Mouse (Mus musculus) MEL (cell line): ENCODE measurements around the gene Rad54l2.

Experiments
- CTCF ChIP-seq, 3 experiments: IDR thresholded peaks in 2 of 3; conservative IDR thresholded peaks in 1 of 3; 2 replicates each; pipeline ENCODE4 v1.5.1; 2011 to 2012; ENCODE audit warnings: low read length in 3 of 3, low read depth in 2 of 3, mild to moderate bottlenecking in 2 of 3, improper control_type of control experiment in 1 of 3, inconsistent platforms in 1 of 3, mixed read lengths in 1 of 3, moderate library complexity in 1 of 3; ENCODE audit not compliant: control insufficient read depth in 1 of 3, insufficient read depth in 1 of 3, poor library complexity in 1 of 3, severe bottlenecking in 1 of 3
- GATA1 ChIP-seq: IDR thresholded peaks from 2 replicates; pipeline ENCODE4 v1.6.1; 2011; ENCODE audit warnings: low read depth, low read length, improper control_type of control experiment
- HCFC1 ChIP-seq: IDR thresholded peaks from 2 replicates; pipeline ENCODE4 v1.6.1; 2012; ENCODE audit warnings: low read depth, mild to moderate bottlenecking, inconsistent platforms, low read length, improper control_type of control experiment, moderate library complexity
- KAT2A ChIP-seq: conservative IDR thresholded peaks from 2 replicates; pipeline ENCODE4 v1.6.1; 2012; ENCODE audit warnings: low read depth, low read length, improper control_type of control experiment, inconsistent platforms
- MAFK ChIP-seq: IDR thresholded peaks from 2 replicates; pipeline ENCODE4 v1.6.1; 2011; ENCODE audit warnings: low read depth, mild to moderate bottlenecking, low read length, improper control_type of control experiment, borderline replicate concordance
- MAX ChIP-seq: IDR thresholded peaks from 2 replicates; pipeline ENCODE4 v1.6.1; 2011; ENCODE audit warnings: low read length, improper control_type of control experiment
- MAZ ChIP-seq: IDR thresholded peaks from 2 replicates; pipeline ENCODE4 v1.6.1; 2012; ENCODE audit warnings: low read depth, mild to moderate bottlenecking, inconsistent platforms, low read length, improper control_type of control experiment
- MEF2A ChIP-seq: IDR thresholded peaks from 2 replicates; pipeline ENCODE4 v1.6.1; 2014; ENCODE audit warnings: low read depth, mild to moderate bottlenecking, inconsistent platforms, low read length, improper control_type of control experiment; ENCODE audit not compliant: poor library complexity, insufficient replicate concordance, severe bottlenecking; ENCODE audit errors: extremely low read depth
- MYB ChIP-seq: IDR thresholded peaks from 2 replicates; pipeline ENCODE4 v1.6.1; 2011; ENCODE audit warnings: mild to moderate bottlenecking, low read depth, low read length, improper control_type of control experiment
- NELFE ChIP-seq: IDR thresholded peaks from 2 replicates; pipeline ENCODE4 v1.6.1; 2011; ENCODE audit warnings: low read depth, low read length, improper control_type of control experiment
- POLR2A ChIP-seq, 2 experiments: IDR thresholded peaks; 2 replicates each; pipeline ENCODE4 v1.6.1; 2011 to 2012; ENCODE audit warnings: low read length in 2 of 2, mild to moderate bottlenecking in 2 of 2, control low read depth in 1 of 2, improper control_type of control experiment in 1 of 2, low read depth in 1 of 2, moderate library complexity in 1 of 2; ENCODE audit not compliant: control insufficient read depth in 1 of 2, insufficient read depth in 1 of 2, poor library complexity in 1 of 2

GRCm38 (mm10) chr9:106819201-106819600, 30.2 kb upstream of the Rad54l2 start:
- TF ChIP-seq CTCF (IDR thresholded peaks at IDR 0.05 in 2 of 3, conservative IDR thresholded peaks at IDR 0.05 in 1 of 3; ENCODE audit: control insufficient read depth in 1 of 3, insufficient read depth in 1 of 3, low read depth in 2 of 3, low read length in 3 of 3, poor library complexity in 1 of 3, severe bottlenecking in 1 of 3) = peak; percentile 28 to 66 (median 44); a peak in 5 of 6 replicates
- no peak for TF ChIP-seq POLR2A (IDR thresholded peaks at IDR 0.05; ENCODE audit: control insufficient read depth in 1 of 2, insufficient read depth in 1 of 2, low read depth in 1 of 2, low read length in 2 of 2, poor library complexity in 1 of 2)
- TF ChIP-seq MYB = no peak
- TF ChIP-seq NELFE = no peak
- TF ChIP-seq GATA1 = no peak
- no peak for TF ChIP-seq HCFC1
- TF ChIP-seq MAFK = no peak
- TF ChIP-seq MAX = no peak
- no peak for TF ChIP-seq MEF2A
- no peak for TF ChIP-seq MAZ
- no peak for TF ChIP-seq KAT2A
